Mouse (Mus musculus): ENCODE measurements around the gene Eif2ak3.
"Not testable (repeated sequence)": the region's sequence is repeated elsewhere in the genome, so short reads cannot be mapped to it uniquely, and the experiment has no call there.

Eif2ak3 gene

GRCm38 (mm10) chr6:70844002-70844804 is at the start of gene Eif2ak3:
Gene Eif2ak3 (plus strand): TSS chr6:70844515.
- DNase-seq (ENCODE audit: low spot score): peak; percentile 99

GRCm38 (mm10) chr6:70796940-70797339 is 47.4 kb upstream of the Eif2ak3 start:
- DNase-seq (ENCODE audit: low spot score): no peak

GRCm38 (mm10) chr6:70797581-70798251 is 46.6 kb upstream of the Eif2ak3 start:
- DNase-seq (ENCODE audit: low spot score): no peak

- no peak for DNase-seq (ENCODE audit: low spot score)
Observed at GRCm38 (mm10) chr6:70804632-70805031, 39.7 kb upstream of the Eif2ak3 start.

- no peak for DNase-seq (ENCODE audit: low spot score)
Observed at GRCm38 (mm10) chr6:70805267-70805666, 39.0 kb upstream of the Eif2ak3 start.

GRCm38 (mm10) chr6:70805820-70806513 is 38.3 kb upstream of the Eif2ak3 start:
- DNase-seq (ENCODE audit: low spot score): no peak

GRCm38 (mm10) chr6:70806514-70806912 is 37.8 kb upstream of the Eif2ak3 start:
- DNase-seq (ENCODE audit: low spot score): no peak

GRCm38 (mm10) chr6:70810524-70810923 is 33.8 kb upstream of the Eif2ak3 start:
- no peak for DNase-seq (ENCODE audit: low spot score)

- peak; percentile 24 for DNase-seq (ENCODE audit: low spot score)
Observed at GRCm38 (mm10) chr6:70811557-70812525, 32.5 kb upstream of the Eif2ak3 start.

GRCm38 (mm10) chr6:70812526-70812895 is 31.8 kb upstream of the Eif2ak3 start:
- DNase-seq (ENCODE audit: low spot score): no peak

GRCm38 (mm10) chr6:70813921-70814628 is 30.2 kb upstream of the Eif2ak3 start:
- DNase-seq (ENCODE audit: low spot score): no peak

GRCm38 (mm10) chr6:70814629-70814950 is 29.7 kb upstream of the Eif2ak3 start:
- no peak for DNase-seq (ENCODE audit: low spot score)

- DNase-seq (ENCODE audit: low spot score): no peak
Observed at GRCm38 (mm10) chr6:70815471-70815870, 28.8 kb upstream of the Eif2ak3 start.

- DNase-seq (ENCODE audit: low spot score): peak; percentile 21
Observed at GRCm38 (mm10) chr6:70821566-70821965, 22.7 kb upstream of the Eif2ak3 start.

GRCm38 (mm10) chr6:70822386-70822910 is 21.9 kb upstream of the Eif2ak3 start:
- no peak for DNase-seq (ENCODE audit: low spot score)

- not testable (repeated sequence) for DNase-seq (ENCODE audit: low spot score)
Observed at GRCm38 (mm10) chr6:70823277-70823676, 21.0 kb upstream of the Eif2ak3 start.

GRCm38 (mm10) chr6:70824085-70824986 is 20.0 kb upstream of the Eif2ak3 start:
- peak; percentile 63 for DNase-seq (ENCODE audit: low spot score)

- DNase-seq (ENCODE audit: low spot score): no peak
Observed at GRCm38 (mm10) chr6:70824987-70825337, 19.4 kb upstream of the Eif2ak3 start.

GRCm38 (mm10) chr6:70829451-70829850 is 14.9 kb upstream of the Eif2ak3 start:
- no peak for DNase-seq (ENCODE audit: low spot score)

GRCm38 (mm10) chr6:70830552-70830951 is 13.8 kb upstream of the Eif2ak3 start:
- DNase-seq (ENCODE audit: low spot score): no peak
